ENCODE assay signal across 19 mouse cellular contexts in the genomic region with DNA sequence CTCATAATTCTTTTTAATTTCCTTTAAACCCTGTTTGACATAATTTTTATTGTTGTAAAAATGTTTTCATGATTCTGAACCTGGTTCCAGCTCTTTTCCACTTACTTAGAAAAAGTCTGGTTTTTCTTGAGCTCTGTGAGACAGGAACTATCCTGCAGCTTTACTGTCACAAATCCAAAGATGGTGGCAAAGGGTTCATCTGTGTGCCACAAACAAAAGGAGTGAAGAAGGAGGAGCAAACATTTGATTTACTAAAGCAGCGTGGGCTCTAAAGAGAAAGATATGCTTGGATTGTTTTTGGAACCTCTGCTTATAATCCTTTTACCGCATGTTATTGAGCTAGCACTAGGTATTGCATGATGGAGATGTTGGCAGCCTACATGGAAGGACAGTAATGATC. TPM values are rescaled to one million over a fixed set of nuclear protein-coding genes. Genes with fewer than 3 reads are reported as not detected.
DNase-seq lines count a peak whose midpoint lies in the region; ATAC-seq and TF ChIP-seq lines count a peak whose summit lies in the region.
"Had no signal": no experiment of that assay in that cellular context is flagged by ENCODE, and none has a peak within 500 bp of the region (broad histone marks: within the 10 kb centered on the region; RNA-seq: fewer than 3 reads in every experiment).

No protein-coding gene starts in this region.

- H3K4me3 ChIP-seq in hindbrain, embryonic 16.5 days (ENCODE audit: low read length), result no peak overlapping the region
- H3K4me3 ChIP-seq in hindbrain, embryonic 10.5 days, result no peak overlapping the region
- no peak overlapping the region for H3K4me3 ChIP-seq in midbrain, embryonic 12.5 days
- H3K4me3 ChIP-seq in midbrain, embryonic 15.5 days, result no peak overlapping the region
- peak overlapping the region; percentile 36; the same call in 1 of the 2 replicates for H3K4me3 ChIP-seq in cortical plate, adult 2 months (ENCODE audit: insufficient read depth, low read length)
- H3K4me3 ChIP-seq in midbrain, postnatal 0 days (ENCODE audit: low read depth, low read length), result no peak overlapping the region
- H3K4me3 ChIP-seq: embryonic facial prominence, embryonic 12.5 days; forebrain, embryonic 12.5 days; heart, embryonic 10.5 days; intestine, embryonic 15.5 days had no signal

- peaks cover 3% of the 10 kb centered on the region; the same call in 1 of the 2 replicates for H3K4me1 ChIP-seq in hindbrain, embryonic 16.5 days (ENCODE audit: control insufficient read depth, insufficient read depth, low read depth, low read length)
- H3K4me1 ChIP-seq in hindbrain, embryonic 10.5 days (replicated peaks), result peaks cover 14% of the 10 kb centered on the region
- 0 out of 2 replicates have a peak, but pooled peaks cover 4% of the 10 kb centered on the region for H3K4me1 ChIP-seq in midbrain, embryonic 12.5 days
- H3K4me1 ChIP-seq in midbrain, embryonic 15.5 days, result peaks cover 4% of the 10 kb centered on the region
- H3K4me1 ChIP-seq in cortical plate, adult 2 months (ENCODE audit: control insufficient read depth, insufficient read depth, low read length), result peaks cover 2% of the 10 kb centered on the region
- no peaks in the 10 kb centered on the region for H3K4me1 ChIP-seq in midbrain, postnatal 0 days (ENCODE audit: insufficient read depth, low read length)
- H3K4me1 ChIP-seq: embryonic facial prominence, embryonic 12.5 days; heart, embryonic 10.5 days; intestine, embryonic 15.5 days had no signal

- TF ChIP-seq CTCF in cortical plate, adult 2 months (IDR thresholded peaks at IDR 0.05; ENCODE audit: extremely low read depth, insufficient read depth, low read length), result no peak
- no peak for TF ChIP-seq CTCF in midbrain, postnatal 0 days (IDR thresholded peaks at IDR 0.05)

- DNase-seq in hindbrain, embryonic 10.5 days (ENCODE audit: low spot score), result no peak
- DNase-seq in midbrain, postnatal 0 days (ENCODE audit: low spot score), result peak; percentile 16
- DNase-seq in thymus, postnatal 4 days, result no peak
- DNase-seq: adrenal gland, adult 8-10 months; adrenal gland, postnatal 36 days; gastrocnemius, postnatal 10 days; heart, adult 18-20 months; heart, postnatal 10 days; heart, postnatal 4 days had no signal

- ATAC-seq in hindbrain, embryonic 16.5 days, result no peak
- no peak for ATAC-seq in midbrain, embryonic 12.5 days (ENCODE audit: low FRiP score, low read depth)
- no peak for ATAC-seq in midbrain, embryonic 15.5 days (replicated peaks)
- ATAC-seq in midbrain, postnatal 0 days (ENCODE audit: low FRiP score), result no peak
- ATAC-seq: forebrain, embryonic 16.5 days; intestine, embryonic 15.5 days had no signal

- no peak for TF ChIP-seq POLR2A in cortical plate, adult 2 months (IDR thresholded peaks at IDR 0.05; ENCODE audit: extremely low read depth, insufficient read depth, low read length)

- no peaks in the 10 kb centered on the region for H3K36me3 ChIP-seq in hindbrain, embryonic 16.5 days (ENCODE audit: control insufficient read depth, insufficient read depth, low read length)
- no peaks in the 10 kb centered on the region for H3K36me3 ChIP-seq in hindbrain, embryonic 10.5 days
- H3K36me3 ChIP-seq in midbrain, embryonic 12.5 days, result no peaks in the 10 kb centered on the region
- no peaks in the 10 kb centered on the region for H3K36me3 ChIP-seq in midbrain, embryonic 15.5 days (replicated peaks)
- no peaks in the 10 kb centered on the region for H3K36me3 ChIP-seq in midbrain, postnatal 0 days (ENCODE audit: insufficient read depth, low read length)
- H3K36me3 ChIP-seq: embryonic facial prominence, embryonic 12.5 days; forebrain, embryonic 12.5 days; heart, embryonic 10.5 days; intestine, embryonic 15.5 days had no signal

- 50% methylated on average over 2 of the region's 2 CpGs for WGBS in hindbrain, embryonic 16.5 days
- 69% methylated on average over 2 of the region's 2 CpGs for WGBS in hindbrain, embryonic 10.5 days
- WGBS in midbrain, embryonic 12.5 days, result 59% methylated on average over 2 of the region's 2 CpGs
- WGBS in midbrain, embryonic 15.5 days, result 39% methylated on average over 2 of the region's 2 CpGs
- 35% methylated on average over 2 of the region's 2 CpGs for WGBS in midbrain, postnatal 0 days

- H3K9me3 ChIP-seq in hindbrain, embryonic 16.5 days (ENCODE audit: control insufficient read depth, low read length), result no peaks in the 10 kb centered on the region
- H3K9me3 ChIP-seq in hindbrain, embryonic 10.5 days, result no peaks in the 10 kb centered on the region
- H3K9me3 ChIP-seq in midbrain, embryonic 12.5 days, result no peaks in the 10 kb centered on the region
- no peaks in the 10 kb centered on the region for H3K9me3 ChIP-seq in midbrain, embryonic 15.5 days
- H3K9me3 ChIP-seq in midbrain, postnatal 0 days (ENCODE audit: low read length), result no peaks in the 10 kb centered on the region
- H3K9me3 ChIP-seq: embryonic facial prominence, embryonic 12.5 days; forebrain, embryonic 12.5 days; heart, embryonic 10.5 days; intestine, embryonic 15.5 days had no signal

- no peak overlapping the region for H3K9ac ChIP-seq in hindbrain, embryonic 16.5 days (ENCODE audit: low read depth, low read length)
- H3K9ac ChIP-seq in midbrain, embryonic 12.5 days (replicated peaks), result no peak overlapping the region
- H3K9ac ChIP-seq in midbrain, embryonic 15.5 days, result no peak overlapping the region
- no peak overlapping the region for H3K9ac ChIP-seq in midbrain, postnatal 0 days (replicated peaks; ENCODE audit: low read length, poor library complexity, severe bottlenecking)
- H3K9ac ChIP-seq: embryonic facial prominence, embryonic 12.5 days; forebrain, embryonic 12.5 days; intestine, embryonic 15.5 days had no signal

- H3K27ac ChIP-seq in hindbrain, embryonic 16.5 days (ENCODE audit: low read depth, low read length), result no peak overlapping the region
- H3K27ac ChIP-seq in hindbrain, embryonic 10.5 days, result no peak overlapping the region
- no peak overlapping the region for H3K27ac ChIP-seq in midbrain, embryonic 12.5 days (replicated peaks)
- no peak overlapping the region for H3K27ac ChIP-seq in midbrain, embryonic 15.5 days
- 0 out of 2 replicates have a peak overlapping the region, but pooled peaks have one; percentile 36 for H3K27ac ChIP-seq in cortical plate, adult 2 months (ENCODE audit: insufficient read depth, low read length)
- no peak overlapping the region for H3K27ac ChIP-seq in midbrain, postnatal 0 days (ENCODE audit: low read depth, low read length)
- H3K27ac ChIP-seq: embryonic facial prominence, embryonic 12.5 days; forebrain, embryonic 12.5 days; heart, embryonic 10.5 days; intestine, embryonic 15.5 days had no signal

- H3K27me3 ChIP-seq in hindbrain, embryonic 16.5 days (replicated peaks; ENCODE audit: control insufficient read depth, insufficient read depth, low read length), result no peaks in the 10 kb centered on the region
- no peaks in the 10 kb centered on the region for H3K27me3 ChIP-seq in hindbrain, embryonic 10.5 days (ENCODE audit: insufficient read depth, poor library complexity, severe bottlenecking)
- no peaks in the 10 kb centered on the region for H3K27me3 ChIP-seq in midbrain, embryonic 12.5 days
- H3K27me3 ChIP-seq in midbrain, embryonic 15.5 days (replicated peaks), result no peaks in the 10 kb centered on the region
- H3K27me3 ChIP-seq in midbrain, postnatal 0 days (ENCODE audit: insufficient read depth, low read length), result no peaks in the 10 kb centered on the region
- H3K27me3 ChIP-seq: embryonic facial prominence, embryonic 12.5 days; forebrain, embryonic 12.5 days; intestine, embryonic 15.5 days had no signal

- peak overlapping the region; percentile 12; the same call in 1 of the 2 replicates for H3K4me2 ChIP-seq in hindbrain, embryonic 16.5 days (ENCODE audit: low read length)
- H3K4me2 ChIP-seq in midbrain, embryonic 12.5 days (replicated peaks), result 0 out of 2 replicates have a peak overlapping the region, but pooled peaks have one; percentile 7
- no peak overlapping the region; the same call in 1 of the 2 replicates for H3K4me2 ChIP-seq in midbrain, embryonic 15.5 days
- H3K4me2 ChIP-seq in midbrain, postnatal 0 days (ENCODE audit: low read depth, low read length, poor library complexity, severe bottlenecking), result no peak overlapping the region
- H3K4me2 ChIP-seq: embryonic facial prominence, embryonic 12.5 days; forebrain, embryonic 12.5 days; intestine, embryonic 15.5 days had no signal

RNA-seq across cellular contexts. Expression of gene Wasf1, which starts 4.0 kb away (rescaled TPM):
- polyA plus RNA-seq in hindbrain, embryonic 16.5 days (2015; fragmentation: Nextera tagmentation; extraction: Ambion mirVana), result 98.1 and 123 TPM in 2 replicates
- 51.6 and 60.5 TPM in 2 replicates for polyA plus RNA-seq in hindbrain, embryonic 10.5 days (2016; fragmentation: Nextera tagmentation; extraction: Ambion mirVana)
- polyA plus RNA-seq in midbrain, embryonic 12.5 days (2016; fragmentation: Nextera tagmentation; extraction: Ambion mirVana), result 74.8 and 85.0 TPM in 2 replicates
- 122 and 125 TPM in 2 replicates for polyA plus RNA-seq in midbrain, embryonic 15.5 days (2015; fragmentation: Nextera tagmentation; extraction: Ambion mirVana)
- polyA plus RNA-seq in cortical plate, adult 2 months (2012; rRNA removed), result 138 and 151 TPM in 2 replicates
- 28.4 and 30.4 TPM in 2 replicates for total RNA-seq in midbrain, postnatal 0 days (2014; rRNA removed)
- 150 and 155 TPM in 2 replicates for polyA plus RNA-seq in midbrain, postnatal 0 days (2015; fragmentation: Nextera tagmentation; extraction: Ambion mirVana)
- total RNA-seq: common myeloid progenitor, adult 5-6 weeks had no signal

RNA-seq across cellular contexts. Expression of gene Cdc40, which starts 4.2 kb away (rescaled TPM):
- polyA plus RNA-seq in hindbrain, embryonic 16.5 days (2015; fragmentation: Nextera tagmentation; extraction: Ambion mirVana), result 18.8 and 22.1 TPM in 2 replicates
- polyA plus RNA-seq in hindbrain, embryonic 10.5 days (2016; fragmentation: Nextera tagmentation; extraction: Ambion mirVana), result 28.0 and 34.8 TPM in 2 replicates
- polyA plus RNA-seq in midbrain, embryonic 12.5 days (2016; fragmentation: Nextera tagmentation; extraction: Ambion mirVana), result 38.3 and 38.6 TPM in 2 replicates
- 22.0 and 23.6 TPM in 2 replicates for polyA plus RNA-seq in midbrain, embryonic 15.5 days (2015; fragmentation: Nextera tagmentation; extraction: Ambion mirVana)
- 30.0 and 33.5 TPM in 2 replicates for polyA plus RNA-seq in cortical plate, adult 2 months (2012; rRNA removed)
- 19.8 and 20.0 TPM in 2 replicates for total RNA-seq in midbrain, postnatal 0 days (2014; rRNA removed)
- 12.7 and 13.7 TPM in 2 replicates for polyA plus RNA-seq in midbrain, postnatal 0 days (2015; fragmentation: Nextera tagmentation; extraction: Ambion mirVana)

Comparison
In these comparisons a context has a peak if more than half of its experiments do, and no peak if none do; other contexts are left out.
1. H3K4me2 ChIP-seq: peak in hindbrain, embryonic 16.5 days (single experiment) and midbrain, embryonic 12.5 days (single experiment); none in midbrain, embryonic 15.5 days (single experiment) and midbrain, postnatal 0 days (single experiment).